Mouse (Mus musculus) limb, embryonic 15.5 days (tissue): ENCODE data around the gene Smpd3. TPM values are rescaled to one million over a fixed set of nuclear protein-coding genes. Genes with fewer than 3 reads are reported as not detected.

Experiments
- ATAC-seq: fragments of 200-750 bp; cut with Nextera tagmentation; 2 replicates; pipeline ENCODE4 v1.8.0; 2017; ENCODE audit warnings: low read depth, moderate TSS enrichment; ENCODE audit not compliant: insufficient number of reproducible peaks, low FRiP score, low TSS enrichment
- H3K27ac ChIP-seq: fragments of 300-500 bp; sonication (generic); 2 replicates; pipeline ENCODE4 v1.5.1; 2015; ENCODE audit warnings: moderate library complexity, mild to moderate bottlenecking, inconsistent platforms
- H3K27me3 ChIP-seq: fragments of 300-500 bp; sonication (generic); 2 replicates; pipeline ENCODE4 v1.6.1; 2015; ENCODE audit warnings: inconsistent platforms
- H3K36me3 ChIP-seq: fragments of 300-500 bp; sonication (generic); 2 replicates; pipeline ENCODE4 v1.6.1; 2015; ENCODE audit warnings: inconsistent platforms
- H3K4me1 ChIP-seq: fragments of 300-500 bp; sonication (generic); 2 replicates; pipeline ENCODE4 v1.6.1; 2015; ENCODE audit warnings: inconsistent platforms
- H3K4me2 ChIP-seq: fragments of 300-500 bp; sonication (generic); 2 replicates; pipeline ENCODE4 v1.6.1; 2015; ENCODE audit warnings: mild to moderate bottlenecking, inconsistent platforms
- H3K4me3 ChIP-seq: fragments of 300-500 bp; sonication (generic); 2 replicates; pipeline ENCODE4 v1.5.1; 2015; ENCODE audit warnings: mild to moderate bottlenecking, inconsistent platforms
- H3K9ac ChIP-seq: fragments of 300-500 bp; sonication (generic); 2 replicates; pipeline ENCODE4 v1.6.1; 2015; ENCODE audit warnings: inconsistent platforms
- H3K9me3 ChIP-seq: fragments of 300-500 bp; sonication (generic); 2 replicates; pipeline ENCODE4 v1.6.1; 2016; ENCODE audit warnings: inconsistent platforms
- WGBS: fragments of 180-500 bp; shearing (Covaris S2); methylation state at CpG from one replicate; pipeline ENCODE4 v1.1.7; 2015; 5-methylcytosine and 5-hydroxymethylcytosine counted together
- polyA plus RNA-seq: library from polyadenylated mRNA; unstranded; fragments of >200 nt; fragmentation: Nextera tagmentation; extraction: Ambion mirVana; gene quantifications from 2 replicates; pipeline ENCODE4 v1.2.1, GENCODE M21; 2015

The Smpd3 gene
- polyA plus RNA-seq, 1 experiment from 2014 or later: 28.3 TPM

DNA sequence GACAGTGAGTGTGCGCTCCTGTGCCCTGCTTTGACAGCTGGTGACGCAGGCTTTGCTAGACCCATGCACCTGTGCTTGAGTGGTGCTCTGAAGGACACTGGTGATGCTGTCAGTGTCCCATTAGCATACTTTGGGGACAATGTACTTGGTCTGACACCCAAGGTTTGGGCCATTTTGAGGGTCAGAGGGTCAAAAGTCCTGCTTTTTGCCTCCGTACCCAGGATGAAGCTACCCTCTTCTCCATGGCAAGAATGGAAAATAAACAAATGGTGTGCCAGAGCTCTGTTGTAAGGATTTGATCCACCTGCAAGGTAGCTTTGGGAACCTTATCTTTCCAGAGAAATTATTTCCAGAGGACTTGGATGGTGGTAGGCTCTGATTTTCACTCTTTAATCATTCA is 32.5 kb downstream of the Smpd3 start:
- H3K27me3 ChIP-seq: no peaks in the 10 kb centered on the region
- no peak overlapping the region for H3K4me3 ChIP-seq
- H3K27ac ChIP-seq: no peak overlapping the region
- no peaks in the 10 kb centered on the region for H3K4me1 ChIP-seq
- no peaks in the 10 kb centered on the region for H3K9me3 ChIP-seq
- no peak overlapping the region for H3K4me2 ChIP-seq
- 88% methylated on average over 3 of the region's 3 CpGs for WGBS
- H3K9ac ChIP-seq: no peak overlapping the region
- ATAC-seq: no peak
- no peaks in the 10 kb centered on the region for H3K36me3 ChIP-seq

DNA sequence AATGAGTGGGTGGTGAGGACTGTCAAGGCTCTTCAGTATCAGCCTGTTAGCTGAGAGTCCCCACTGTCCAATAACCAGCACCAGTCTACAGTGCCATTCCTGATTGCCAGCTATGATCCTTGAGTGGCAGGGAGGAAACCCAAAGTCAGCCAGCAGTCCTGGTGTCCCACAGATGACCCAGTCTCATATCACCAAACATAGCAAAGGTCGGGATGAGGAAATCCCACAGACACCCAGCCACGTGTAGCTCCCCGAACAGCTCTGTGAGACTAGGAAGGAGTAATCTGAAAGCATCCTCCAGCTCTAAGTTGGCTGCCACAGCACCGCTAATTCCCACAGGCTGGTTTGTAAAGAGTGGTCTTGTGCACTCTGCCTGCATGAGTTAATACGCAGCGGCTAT is 33.5 kb downstream of the Smpd3 start:
- Histone ChIP-seq H3K4me2 (no peak overlapping the region), H3K27me3 (no peaks in the 10 kb centered on the region), H3K9me3 (no peaks in the 10 kb centered on the region), H3K4me1 (0 out of 2 replicates have a peak, but pooled peaks cover under 1% of the 10 kb centered on the region), H3K9ac (no peak overlapping the region), H3K27ac (no peak overlapping the region), H3K36me3 (no peaks in the 10 kb centered on the region), H3K4me3 (no peak overlapping the region)
- WGBS: 71% methylated on average over 6 of the region's 6 CpGs
- ATAC-seq: no peak

DNA sequence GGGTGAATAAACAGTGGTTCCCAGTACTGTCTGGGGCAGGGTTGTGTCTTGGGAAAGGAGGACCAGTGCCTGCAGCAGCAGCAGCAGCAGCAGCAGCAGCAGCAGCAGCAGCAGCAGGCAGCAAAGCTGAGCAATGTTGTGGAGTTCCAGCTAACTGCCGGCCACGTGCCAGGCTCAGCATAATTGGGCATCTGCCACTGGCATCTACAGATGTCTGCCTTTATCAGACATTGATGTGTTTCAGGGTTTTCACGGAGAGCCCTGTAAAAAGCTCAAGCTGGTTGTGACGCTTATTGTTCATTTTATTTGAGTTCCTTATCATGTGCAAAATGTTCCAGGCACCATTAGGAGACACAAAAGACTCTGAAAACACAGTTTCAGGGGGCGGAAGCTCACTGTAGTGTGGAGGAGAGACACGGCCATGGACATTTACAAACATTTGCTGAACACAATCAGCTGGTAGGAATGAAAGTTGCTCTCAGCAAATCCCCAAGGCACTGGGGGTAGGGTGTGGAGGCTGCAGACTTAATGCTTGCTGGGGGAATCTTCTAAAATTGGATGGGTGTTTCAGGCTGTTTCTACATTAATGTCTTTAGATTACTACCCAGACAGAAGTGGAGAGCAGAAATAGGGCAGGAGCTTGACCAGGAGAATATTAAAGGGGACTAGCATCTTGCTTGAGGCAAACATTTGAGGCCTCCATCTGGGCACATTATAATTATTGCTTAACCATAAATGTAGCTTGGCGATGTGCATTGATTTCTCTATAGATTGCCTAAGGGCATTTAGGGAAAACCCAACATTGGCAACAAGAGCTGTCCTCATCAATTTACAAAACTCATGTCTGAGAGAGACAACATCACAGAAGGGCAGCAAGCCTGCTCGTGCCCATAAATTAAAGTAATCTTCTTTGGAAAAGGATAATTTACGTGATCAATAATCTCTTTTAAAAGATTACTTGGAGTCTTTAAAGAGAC is 36.8 kb downstream of the Smpd3 start:
- H3K4me3 ChIP-seq: no peak overlapping the region
- H3K4me2 ChIP-seq: no peak overlapping the region
- H3K27ac ChIP-seq: no peak overlapping the region
- 59% methylated on average over 9 of the region's 9 CpGs for WGBS
- H3K9ac ChIP-seq: no peak overlapping the region
- H3K27me3 ChIP-seq: no peaks in the 10 kb centered on the region
- no peak for ATAC-seq
- peaks cover 6% of the 10 kb centered on the region; the same call in 1 of the 2 replicates for H3K4me1 ChIP-seq
- H3K36me3 ChIP-seq: no peaks in the 10 kb centered on the region
- H3K9me3 ChIP-seq: no peaks in the 10 kb centered on the region

DNA sequence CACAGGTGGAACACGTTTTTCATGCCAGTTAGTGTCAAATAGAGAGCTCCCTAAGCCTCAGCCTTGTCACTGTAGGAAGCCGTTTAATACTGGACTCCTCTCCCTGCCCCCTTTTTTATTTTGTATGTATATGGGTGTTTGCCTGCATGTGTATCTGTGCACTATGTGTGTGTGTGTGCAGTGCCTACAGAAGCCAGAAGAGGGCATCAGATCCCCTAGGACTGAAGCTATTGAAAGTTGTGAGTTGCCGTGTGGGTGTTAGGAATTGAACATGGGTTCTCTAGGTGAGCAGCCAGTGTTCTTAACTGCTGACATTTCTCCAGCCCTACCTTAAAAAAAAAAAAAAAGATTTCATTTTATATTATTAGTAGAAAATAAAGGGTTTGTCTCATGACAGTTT is 38.1 kb downstream of the Smpd3 start:
- ATAC-seq: no peak
- WGBS: 80% methylated on average over 3 of the region's 3 CpGs
- Histone ChIP-seq H3K9ac (no peak overlapping the region), H3K36me3 (no peaks in the 10 kb centered on the region), H3K4me1 (peaks cover 6% of the 10 kb centered on the region; the same call in 1 of the 2 replicates), H3K27me3 (no peaks in the 10 kb centered on the region), H3K27ac (no peak overlapping the region), H3K9me3 (no peaks in the 10 kb centered on the region), H3K4me2 (no peak overlapping the region), H3K4me3 (no peak overlapping the region)

DNA sequence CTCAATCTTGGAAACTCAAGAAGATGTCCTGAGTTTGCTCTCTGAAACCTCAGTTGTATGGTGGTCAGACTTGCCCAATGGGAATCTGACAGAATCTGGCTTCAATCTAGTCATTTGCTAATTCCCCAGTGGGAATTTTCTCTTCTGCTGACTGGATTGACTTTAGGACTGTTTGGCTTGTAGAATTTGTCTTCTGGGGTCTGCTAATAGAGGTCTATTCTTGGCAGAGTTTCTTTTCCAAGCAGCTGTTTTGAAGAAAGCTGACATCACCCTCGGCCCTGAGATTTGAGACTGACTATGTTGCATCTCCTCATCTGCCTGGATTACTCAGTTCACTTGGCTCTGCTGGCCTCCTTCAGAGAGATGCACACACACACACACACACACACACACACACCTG is 38.9 kb downstream of the Smpd3 start:
- H3K9ac ChIP-seq: no peak overlapping the region
- no peak overlapping the region for H3K4me2 ChIP-seq
- WGBS: 53% methylated on average over 1 of the region's 1 CpGs
- H3K27me3 ChIP-seq: no peaks in the 10 kb centered on the region
- H3K27ac ChIP-seq: no peak overlapping the region
- no peak for ATAC-seq
- no peaks in the 10 kb centered on the region for H3K9me3 ChIP-seq
- H3K4me1 ChIP-seq: peaks cover 6% of the 10 kb centered on the region; the same call in 1 of the 2 replicates
- no peaks in the 10 kb centered on the region for H3K36me3 ChIP-seq
- H3K4me3 ChIP-seq: no peak overlapping the region

DNA sequence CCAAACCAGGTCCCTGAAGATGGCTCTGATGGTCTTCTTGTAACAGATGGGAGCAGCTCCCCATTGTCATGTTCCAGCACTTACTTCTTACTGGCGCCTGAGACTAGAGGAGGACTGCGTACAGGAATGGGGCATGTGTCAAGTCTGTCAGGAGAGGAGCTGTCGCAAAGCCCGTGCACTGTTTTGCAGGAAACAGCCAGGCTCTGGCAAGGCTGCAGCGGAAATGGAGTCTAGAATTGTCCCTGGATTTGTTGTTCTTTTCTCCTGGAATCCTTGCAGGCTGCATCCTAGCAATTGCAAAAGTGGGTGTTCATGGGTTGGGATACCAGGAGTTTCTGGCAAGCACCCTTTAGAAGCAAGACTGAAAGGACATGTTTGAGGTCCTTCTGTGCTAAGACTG is 39.5 kb downstream of the Smpd3 start:
- Histone ChIP-seq H3K4me2 (no peak overlapping the region), H3K27ac (no peak overlapping the region), H3K4me3 (no peak overlapping the region), H3K4me1 (peaks cover 6% of the 10 kb centered on the region; the same call in 1 of the 2 replicates), H3K27me3 (no peaks in the 10 kb centered on the region), H3K9me3 (no peaks in the 10 kb centered on the region), H3K9ac (no peak overlapping the region), H3K36me3 (no peaks in the 10 kb centered on the region)
- no peak for ATAC-seq
- WGBS: 51% methylated on average over 5 of the region's 5 CpGs

DNA sequence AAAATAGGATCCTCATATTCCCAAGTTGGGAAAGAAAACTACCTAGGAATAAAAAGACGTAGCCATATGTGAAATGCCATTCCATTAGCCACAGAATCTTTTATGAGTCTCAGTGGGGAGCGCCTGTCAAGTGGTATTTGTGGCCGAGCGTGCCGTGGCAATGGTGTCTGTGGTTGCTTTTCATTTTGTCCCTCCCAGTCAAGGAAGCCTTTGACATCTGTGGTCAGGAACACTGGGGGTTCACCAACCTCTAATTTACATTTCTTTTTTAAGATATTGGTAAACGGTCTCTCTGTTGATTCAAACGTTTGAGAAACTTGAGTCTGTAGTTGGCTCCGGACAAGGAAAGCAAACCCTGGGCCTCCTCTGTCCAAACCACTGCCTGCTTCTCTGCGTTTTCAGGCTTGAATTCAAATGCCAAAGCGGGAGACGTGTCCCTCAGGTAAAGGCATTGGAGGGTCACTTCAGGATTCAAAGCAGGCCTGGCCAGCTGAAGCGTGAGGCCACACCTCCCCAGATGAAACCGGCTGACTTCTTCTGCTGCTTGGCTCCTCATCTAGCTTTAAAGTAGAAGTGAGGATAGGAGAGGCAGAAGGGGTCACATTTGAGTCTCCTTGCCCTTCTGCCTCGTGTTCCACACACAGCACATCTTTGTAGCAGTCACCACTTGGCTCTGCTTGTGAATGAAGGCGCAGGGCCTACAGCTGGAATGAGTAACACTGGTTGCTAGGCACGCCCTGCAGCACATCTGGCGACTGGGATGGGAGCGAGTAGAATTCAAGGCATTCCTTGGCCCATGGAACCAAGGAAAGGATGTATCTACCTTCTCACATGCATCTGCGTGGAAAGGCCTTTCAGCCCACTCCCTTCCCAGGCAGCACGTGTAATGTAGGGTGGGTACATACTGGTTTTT is 45.0 kb downstream of the Smpd3 start:
- H3K9ac ChIP-seq: no peak overlapping the region
- H3K9me3 ChIP-seq: no peaks in the 10 kb centered on the region
- no peak overlapping the region for H3K4me2 ChIP-seq
- no peaks in the 10 kb centered on the region for H3K36me3 ChIP-seq
- no peaks in the 10 kb centered on the region for H3K27me3 ChIP-seq
- H3K4me1 ChIP-seq: peaks cover 9% of the 10 kb centered on the region
- peak; percentile 12; the same call in 1 of the 2 replicates for ATAC-seq
- 50% methylated on average over 20 of the region's 20 CpGs for WGBS
- no peak overlapping the region; the same call in 1 of the 2 replicates for H3K27ac ChIP-seq
- no peak overlapping the region for H3K4me3 ChIP-seq

DNA sequence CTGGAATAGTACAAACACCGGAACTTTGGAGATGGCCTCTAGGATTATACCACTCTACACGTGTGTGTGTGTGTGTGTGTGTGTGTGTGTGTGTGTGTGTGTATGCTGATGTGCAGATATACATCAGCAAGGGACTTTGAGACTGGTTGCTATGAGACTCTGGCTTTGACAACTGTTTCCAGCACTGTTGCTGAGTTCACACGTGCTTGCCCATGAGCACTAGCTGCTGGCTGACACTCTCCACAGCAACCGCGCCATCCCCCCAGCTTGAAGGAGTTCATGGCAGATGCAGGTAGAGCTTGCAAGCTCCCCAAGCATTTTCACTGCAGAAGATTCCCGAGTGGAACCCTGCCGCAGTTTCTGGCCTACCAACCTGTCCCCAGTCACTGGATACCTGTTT is 48.3 kb downstream of the Smpd3 start:
- ATAC-seq: no peak
- Histone ChIP-seq H3K9ac (no peak overlapping the region), H3K4me3 (no peak overlapping the region), H3K4me2 (no peak overlapping the region), H3K4me1 (peaks cover 9% of the 10 kb centered on the region), H3K27ac (no peak overlapping the region), H3K36me3 (no peaks in the 10 kb centered on the region), H3K9me3 (no peaks in the 10 kb centered on the region), H3K27me3 (no peaks in the 10 kb centered on the region)
- 51% methylated on average over 7 of the region's 7 CpGs for WGBS

DNA sequence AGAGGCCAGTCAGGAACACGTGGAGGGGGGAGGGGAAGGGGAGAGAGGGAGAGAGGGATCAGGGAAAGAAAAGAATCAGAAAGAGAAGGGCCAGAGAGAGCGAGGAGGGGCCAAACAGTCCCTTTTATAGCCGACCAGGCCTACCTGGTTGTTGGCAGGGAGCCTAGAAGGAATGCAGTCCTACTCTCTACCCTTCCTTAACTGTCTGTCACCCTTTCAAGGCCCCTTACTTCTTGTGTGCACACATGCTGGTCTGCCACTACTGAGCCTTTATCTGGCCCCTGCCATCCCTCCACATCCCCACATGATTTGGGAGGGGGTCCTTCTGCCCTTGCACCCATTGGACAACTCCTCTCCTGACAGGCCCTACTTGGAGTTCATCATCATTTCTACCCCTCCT is 49.1 kb downstream of the Smpd3 start:
- Histone ChIP-seq H3K9ac (no peak overlapping the region), H3K9me3 (no peaks in the 10 kb centered on the region), H3K36me3 (no peaks in the 10 kb centered on the region), H3K4me3 (no peak overlapping the region), H3K27me3 (no peaks in the 10 kb centered on the region), H3K27ac (no peak overlapping the region), H3K4me2 (no peak overlapping the region), H3K4me1 (peaks cover 9% of the 10 kb centered on the region)
- WGBS: 26% methylated on average over 3 of the region's 3 CpGs
- no peak for ATAC-seq

DNA sequence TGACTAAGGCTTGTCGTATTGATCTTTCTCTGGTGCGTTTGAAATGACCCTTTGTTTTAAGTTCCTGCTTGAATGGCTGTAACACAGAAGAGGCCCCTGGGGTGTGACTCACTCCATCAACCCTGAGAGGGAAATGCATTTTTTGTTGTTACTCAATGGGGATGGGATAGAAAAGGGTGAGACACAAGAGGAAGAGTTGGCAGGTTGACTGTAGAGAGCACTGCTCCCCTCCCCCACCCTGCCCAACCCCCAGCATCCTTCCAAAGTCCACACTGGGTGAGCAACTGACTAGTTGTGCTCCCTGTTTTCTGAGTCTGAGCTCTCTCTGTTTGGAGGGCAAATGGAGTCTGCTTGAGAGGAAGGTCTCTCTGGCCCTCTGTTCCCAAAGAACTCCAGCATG is 50.3 kb downstream of the Smpd3 start:
- no peak overlapping the region for H3K4me2 ChIP-seq
- no peak overlapping the region for H3K27ac ChIP-seq
- no peaks in the 10 kb centered on the region for H3K27me3 ChIP-seq
- H3K9me3 ChIP-seq: no peaks in the 10 kb centered on the region
- no peak overlapping the region for H3K4me3 ChIP-seq
- WGBS: 29% methylated on average over 2 of the region's 2 CpGs
- peaks cover 3% of the 10 kb centered on the region for H3K4me1 ChIP-seq
- H3K36me3 ChIP-seq: no peaks in the 10 kb centered on the region
- H3K9ac ChIP-seq: no peak overlapping the region
- ATAC-seq: no peak

DNA sequence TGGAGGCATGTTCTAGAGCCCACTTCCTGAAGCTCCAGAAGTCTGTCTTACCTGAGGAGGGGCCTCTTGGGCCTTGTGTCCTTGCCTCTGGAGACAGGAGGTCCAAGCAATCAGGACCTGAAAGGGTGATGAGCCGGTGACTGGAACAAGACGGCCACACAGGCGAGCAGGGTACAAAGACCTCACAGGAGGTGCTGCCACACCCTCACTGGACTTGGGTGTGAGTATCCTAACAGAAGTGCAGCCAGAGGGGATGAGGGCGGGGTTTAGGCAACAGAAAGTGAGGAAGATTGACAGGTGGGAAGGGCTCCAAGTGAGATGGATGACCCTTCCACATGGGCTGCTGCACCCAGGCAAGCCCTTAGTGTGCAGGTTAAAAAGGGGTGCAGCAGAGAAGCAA is 56.9 kb downstream of the Smpd3 start:
- Histone ChIP-seq H3K9ac (no peak overlapping the region), H3K4me3 (no peak overlapping the region), H3K9me3 (no peaks in the 10 kb centered on the region), H3K27me3 (no peaks in the 10 kb centered on the region), H3K4me2 (no peak overlapping the region), H3K4me1 (no peaks in the 10 kb centered on the region), H3K27ac (no peak overlapping the region), H3K36me3 (no peaks in the 10 kb centered on the region)
- WGBS: 22% methylated on average over 4 of the region's 4 CpGs
- no peak for ATAC-seq

DNA sequence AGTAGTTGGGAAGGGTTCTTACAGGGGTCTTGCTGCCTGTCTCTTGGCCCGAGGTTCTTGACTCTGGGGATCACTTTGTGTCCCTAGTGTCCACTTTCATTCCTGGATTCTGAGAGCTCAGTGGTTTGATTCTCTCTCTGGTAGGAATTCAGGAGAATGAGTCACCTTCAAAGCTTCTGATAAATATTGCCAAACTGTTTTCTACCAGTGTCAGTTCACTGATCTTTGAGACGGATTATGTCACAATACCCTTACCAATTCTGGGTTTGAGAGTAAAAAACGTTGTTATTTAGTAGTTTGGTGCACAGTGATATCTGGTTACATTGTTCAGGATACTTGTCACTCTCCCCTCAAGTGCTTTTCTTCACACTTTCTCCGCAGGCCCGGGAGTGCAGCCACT is 57.6 kb downstream of the Smpd3 start:
- ATAC-seq: no peak
- Histone ChIP-seq H3K9me3 (no peaks in the 10 kb centered on the region), H3K4me3 (no peak overlapping the region), H3K4me1 (no peaks in the 10 kb centered on the region), H3K27ac (no peak overlapping the region), H3K27me3 (no peaks in the 10 kb centered on the region), H3K9ac (no peak overlapping the region), H3K36me3 (no peaks in the 10 kb centered on the region), H3K4me2 (no peak overlapping the region)
- WGBS: 39% methylated on average over 5 of the region's 5 CpGs
